Mouse (Mus musculus): ENCODE measurements around the gene AI481877. TPM values are rescaled to one million over a fixed set of nuclear protein-coding genes. Genes with fewer than 3 reads are reported as not detected.

Gene AI481877
- total RNA-seq, 2 experiments from 2014 or later = not detected

DNA sequence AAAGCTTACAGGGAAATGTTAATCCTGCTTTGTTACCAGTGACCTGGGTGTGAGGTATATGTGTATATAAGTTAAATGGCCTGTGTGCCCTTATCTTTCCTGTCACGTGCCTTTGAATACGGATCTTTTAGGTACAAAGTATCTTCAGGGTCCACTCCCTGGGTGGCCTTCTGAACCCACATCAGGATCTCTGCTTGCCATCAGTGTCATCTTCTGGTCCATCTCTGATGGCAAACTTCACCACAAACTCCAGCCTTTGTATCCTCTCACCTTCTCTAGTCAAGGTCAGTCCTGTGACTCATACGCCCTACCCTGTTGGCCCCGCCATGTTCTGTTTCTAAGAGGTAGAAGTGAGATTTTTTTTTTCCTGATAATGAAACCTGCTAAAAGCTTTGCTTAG lies 144.0 kb downstream of the AI481877 start, which contains the start of gene Dnajc25:
Dnajc25 (plus strand) TSS at position 301 of the 400 bp plus-strand sequence.
- intact Hi-C loops (cut with DNase I) = loop anchor here (10.0 kb wide), 1 partner anchor 140 kb away; no protein-coding TSS in a partner anchor
- no peak for DNase-seq

Other genes starting within 250 kb of the AI481877 start
- 100 to 1,000 TPM; 302 to 321 TPM for gene Ecpas, start 226.2 kb downstream of the AI481877 start, total RNA-seq (2021)
- gene Zkscan16, start 195.4 kb downstream of the AI481877 start, total RNA-seq (2021) = not detected
- 1 to 10 TPM; 1.6 to 1.9 TPM for gene Ptgr1, start 151.9 kb downstream of the AI481877 start, total RNA-seq (2021)
- 10 to 100 TPM in 1 of 2 experiments, 1 to 10 TPM in 1; 9.8 to 10.7 TPM for gene Dnajc25, start 143.9 kb downstream of the AI481877 start, total RNA-seq (2021)
- gene Gm20503, start 135.8 kb downstream of the AI481877 start, total RNA-seq (2021) = 1 to 10 TPM in 1 of 2 experiments, not detected in 1; 2.9 TPM
- 1 to 10 TPM; 5.5 to 7.7 TPM for gene Gng10, start 103.9 kb downstream of the AI481877 start, total RNA-seq (2021)
- 1 to 10 TPM; 5.7 to 6.6 TPM for gene Ugcg, start 50.3 kb upstream of the AI481877 start, total RNA-seq (2021)

Measured in gastrocnemius, postnatal 36 days (tissue).